Comparison of ENCODE assay signal across 18 mouse cellular contexts in the genomic region with DNA sequence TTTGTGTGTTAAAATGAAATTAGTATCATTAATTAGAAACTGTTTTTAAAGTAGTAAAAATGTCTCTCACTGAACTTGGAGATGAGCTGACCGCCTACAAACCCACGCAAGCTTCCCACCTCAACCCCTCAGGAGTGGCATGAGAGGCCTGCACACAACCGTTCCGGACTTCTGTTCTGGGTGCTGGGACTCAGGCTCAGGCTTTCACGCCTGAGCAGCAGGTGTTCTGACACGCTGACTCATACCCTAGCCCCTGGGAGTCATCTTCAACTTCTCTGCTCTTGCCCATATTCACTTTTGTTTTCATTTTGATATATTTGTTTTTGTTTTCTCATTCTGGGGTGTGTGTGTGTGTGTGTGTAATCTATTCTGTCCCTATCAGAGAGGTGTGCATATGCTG.
"Had no signal": no experiment of that assay in that cellular context is flagged by ENCODE, and none has a peak within 500 bp of the region (broad histone marks: within the 10 kb centered on the region; RNA-seq: fewer than 3 reads in every experiment).

No protein-coding gene starts in this region.

- DNase-seq: lung, adult 18-20 months; lung, embryonic 14.5 days; lung, postnatal 10 days; lung, postnatal 36 days; retina, postnatal 1 day; right cerebral cortex, adult 18-20 months; right cerebral cortex, postnatal 25 days; right cerebral cortex, postnatal 4 days; spleen, adult 18-20 months; thymus, adult 18-20 months; thymus, postnatal 14 days; thymus, postnatal 36 days had no signal

- H3K4me2 ChIP-seq: lung, embryonic 14.5 days; midbrain, embryonic 11.5 days; midbrain, embryonic 13.5 days; midbrain, embryonic 15.5 days; neural tube, embryonic 13.5 days; neural tube, embryonic 15.5 days had no signal

- H3K4me3 ChIP-seq: megakaryocyte, embryonic 14.5 days; midbrain, embryonic 13.5 days; midbrain, embryonic 15.5 days; neural tube, embryonic 13.5 days; neural tube, embryonic 15.5 days had no signal

- H3K27me3 ChIP-seq: megakaryocyte, embryonic 14.5 days; midbrain, embryonic 13.5 days; midbrain, embryonic 15.5 days; neural tube, embryonic 13.5 days; neural tube, embryonic 15.5 days had no signal
